Mouse (Mus musculus): ENCODE results near the gene Zfp54. TPM values are rescaled to one million over a fixed set of nuclear protein-coding genes. Genes with fewer than 3 reads are reported as not detected.
"Not testable (repeated sequence)": the region's sequence is repeated elsewhere in the genome, so short reads cannot be mapped to it uniquely, and the experiment has no call there.

Gene Zfp54
- polyA plus RNA-seq (2015; fragmentation: Nextera tagmentation; extraction: Ambion mirVana) = 3.4 TPM in 2 replicates

DNA sequence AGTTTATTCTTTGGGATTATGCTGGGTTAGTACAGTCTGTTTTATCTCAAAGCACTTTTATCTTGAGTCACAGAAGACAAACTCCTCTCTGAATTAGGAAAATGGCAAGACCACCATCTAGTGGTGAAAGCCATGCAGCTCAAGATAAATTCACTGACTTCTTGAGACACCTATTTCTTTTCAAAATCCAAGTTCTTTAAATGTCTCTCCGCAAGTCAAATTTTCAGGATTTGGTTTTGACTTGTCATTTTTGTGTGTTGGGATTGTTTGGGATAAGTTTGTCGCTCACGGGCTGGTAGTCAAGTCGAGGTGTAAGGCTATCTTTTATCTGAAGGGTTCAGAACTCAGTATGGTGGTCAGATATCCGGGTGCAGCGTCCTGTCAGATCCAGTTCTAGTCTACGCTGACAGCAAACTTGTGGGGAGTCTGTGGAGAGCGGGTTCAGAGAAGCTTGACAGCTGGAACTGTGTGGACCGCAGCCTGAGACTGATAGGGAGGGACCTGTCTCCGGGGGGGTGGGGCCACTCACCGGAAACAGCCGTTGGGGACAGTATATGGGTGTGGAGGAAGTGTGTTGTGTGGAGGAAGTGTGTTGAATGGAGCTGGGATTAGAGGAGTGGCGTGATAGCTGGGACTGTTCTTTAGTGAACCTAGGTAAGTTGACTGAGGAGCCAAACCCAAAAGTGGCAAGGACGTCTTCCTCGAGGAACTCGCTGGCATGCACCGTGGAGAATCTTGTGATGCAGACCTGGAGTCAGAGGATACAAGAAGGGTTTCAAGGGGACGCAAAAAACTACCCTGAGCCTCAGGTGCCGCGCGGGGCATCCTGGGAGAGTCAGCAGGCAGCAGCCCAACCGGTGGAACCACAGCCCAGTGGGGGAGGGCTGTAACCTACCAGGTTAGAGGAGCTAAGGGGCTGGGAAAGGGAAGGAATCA lies at the start of gene Zfp54:
Gene Zfp54, plus strand, starts transcription at position 564 of the 936 bp plus-strand sequence.
- no peaks in the 10 kb centered on the region for H3K9me3 ChIP-seq
- ATAC-seq (ENCODE audit: insufficient number of reproducible peaks, insufficient read depth, low FRiP score, low TSS enrichment, low read depth) = peak; percentile 94
- WGBS = under 1% methylated on average over 22 of the region's 22 CpGs

DNA sequence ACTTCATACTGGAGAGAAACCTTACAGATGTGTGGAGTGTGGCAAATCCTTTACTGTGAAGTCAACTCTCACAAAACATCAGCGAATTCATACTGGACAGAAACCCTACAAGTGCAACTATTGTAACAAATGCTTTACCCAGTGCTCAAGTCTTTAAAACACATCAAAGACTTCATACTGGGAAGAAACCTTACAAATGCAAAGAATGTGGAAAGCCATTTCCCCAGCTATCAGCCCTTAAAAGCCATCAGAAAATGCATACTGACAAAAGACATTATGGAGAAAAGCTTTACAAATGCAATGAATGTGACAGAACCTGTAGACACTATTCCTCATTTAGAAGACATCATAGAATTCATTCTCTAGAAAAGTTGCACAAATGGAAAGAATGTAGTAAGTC lies 47.7 kb upstream of the Zfp54 start:
- H3K4me1 ChIP-seq = no peaks in the 10 kb centered on the region
- 70% methylated on average over 1 of the region's 1 CpGs for WGBS
- no peak overlapping the region for H3K27ac ChIP-seq
- ATAC-seq (ENCODE audit: insufficient number of reproducible peaks, insufficient read depth, low FRiP score, low TSS enrichment, low read depth) = no peak
- H3K4me2 ChIP-seq = no peak overlapping the region
- no peak overlapping the region for H3K4me3 ChIP-seq
- no peak overlapping the region for H3K9ac ChIP-seq
- H3K9me3 ChIP-seq = no peaks in the 10 kb centered on the region
- no peaks in the 10 kb centered on the region for H3K36me3 ChIP-seq
- no peaks in the 10 kb centered on the region for H3K27me3 ChIP-seq

More for the DNA sequence above, at the start of gene Zfp54:
- Histone ChIP-seq H3K36me3 (no peaks in the 10 kb centered on the region), H3K9ac (peak within 1 kb of the TSS; percentile 67), H3K4me1 (peaks cover 4% of the 10 kb centered on the region; the same call in 1 of the 2 replicates), H3K27ac (peak within 1 kb of the TSS; percentile 69), H3K27me3 (no peaks in the 10 kb centered on the region), H3K4me3 (peak within 1 kb of the TSS; percentile 53), H3K4me2 (peak within 1 kb of the TSS; percentile 91)

GRCm38 (mm10) chr17:21383391-21384056 lies 39.5 kb upstream of the Zfp54 start, which contains the start of gene Zfp677:
Gene Zfp677, plus strand, starts transcription at chr17:21383748.
- H3K4me2 ChIP-seq = peak within 1 kb of the TSS; percentile 72

GRCm38 (mm10) chr17:21384057-21384411 lies 39.0 kb upstream of the Zfp54 start:
- peak overlapping the region; percentile 57 for H3K4me3 ChIP-seq
- H3K4me1 ChIP-seq = 0 out of 2 replicates have a peak, but pooled peaks cover 4% of the 10 kb centered on the region
- no peaks in the 10 kb centered on the region for H3K27me3 ChIP-seq
- no peaks in the 10 kb centered on the region for H3K9me3 ChIP-seq
- peak overlapping the region; percentile 66 for H3K9ac ChIP-seq
- WGBS = 16% methylated on average over 8 of the region's 8 CpGs
- no peak for ATAC-seq (ENCODE audit: insufficient number of reproducible peaks, insufficient read depth, low FRiP score, low TSS enrichment, low read depth)
- peak overlapping the region; percentile 48; the same call in 1 of the 2 replicates for H3K27ac ChIP-seq
- peak overlapping the region; percentile 72 for H3K4me2 ChIP-seq
- H3K36me3 ChIP-seq = no peaks in the 10 kb centered on the region

More at GRCm38 (mm10) chr17:21383391-21384056, 39.5 kb upstream of the Zfp54 start, which contains the start of gene Zfp677:
- ATAC-seq (ENCODE audit: insufficient number of reproducible peaks, insufficient read depth, low FRiP score, low TSS enrichment, low read depth) = peak; percentile 88
- Histone ChIP-seq H3K4me1 (0 out of 2 replicates have a peak, but pooled peaks cover 4% of the 10 kb centered on the region), H3K27me3 (no peaks in the 10 kb centered on the region), H3K9me3 (no peaks in the 10 kb centered on the region), H3K9ac (peak within 1 kb of the TSS; percentile 66), H3K36me3 (no peaks in the 10 kb centered on the region), H3K27ac (peak within 1 kb of the TSS; percentile 48; the same call in 1 of the 2 replicates), H3K4me3 (peak within 1 kb of the TSS; percentile 57)
- WGBS = 6% methylated on average over 20 of the region's 20 CpGs

DNA sequence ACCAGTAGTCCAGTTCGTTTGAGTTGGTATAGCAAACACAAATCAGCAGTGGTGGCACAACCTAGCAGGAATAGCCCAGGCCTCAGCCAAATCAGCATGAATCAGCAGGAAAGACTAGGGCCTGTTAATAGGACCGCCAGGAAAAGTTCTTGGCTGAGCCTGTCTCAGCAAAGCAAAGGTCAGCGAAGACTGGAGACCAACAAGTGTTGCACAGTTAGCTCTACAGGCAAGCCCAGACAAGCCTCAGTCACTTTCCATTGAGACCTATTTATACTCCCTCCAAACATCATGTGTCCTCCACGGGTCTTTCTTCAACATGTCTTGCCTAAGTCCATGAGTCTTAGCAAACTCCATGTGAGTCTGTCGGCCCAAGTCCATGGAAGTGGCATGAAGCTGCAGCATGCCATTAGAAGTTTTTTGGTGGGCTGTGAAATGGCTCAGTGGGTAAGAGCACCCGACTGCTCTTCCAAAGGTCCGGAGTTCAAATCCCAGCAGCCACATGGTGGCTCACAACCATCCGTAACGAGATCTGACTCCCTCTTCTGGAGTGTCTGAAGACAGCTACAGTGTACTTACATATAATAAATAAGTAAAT lies 15.9 kb downstream of the Zfp54 start:
- not testable (repeated sequence) for ATAC-seq (ENCODE audit: insufficient number of reproducible peaks, insufficient read depth, low FRiP score, low TSS enrichment, low read depth); H3K4me1 ChIP-seq; H3K4me3 ChIP-seq; H3K36me3 ChIP-seq; H3K9me3 ChIP-seq; H3K27ac ChIP-seq; H3K4me2 ChIP-seq; H3K27me3 ChIP-seq; H3K9ac ChIP-seq
- WGBS = 78% methylated on average over 9 of the region's 9 CpGs

GRCm38 (mm10) chr17:21449669-21450068 lies 26.6 kb downstream of the Zfp54 start:
- H3K36me3 ChIP-seq = peaks cover 10% of the 10 kb centered on the region
- peak overlapping the region; percentile 90 for H3K27ac ChIP-seq
- WGBS = 1% methylated on average over 3 of the region's 3 CpGs
- peak overlapping the region; percentile 66 for H3K4me3 ChIP-seq
- H3K4me1 ChIP-seq = peaks cover 7% of the 10 kb centered on the region
- peak; percentile 73 for ATAC-seq (ENCODE audit: insufficient number of reproducible peaks, insufficient read depth, low FRiP score, low TSS enrichment, low read depth)
- peak overlapping the region; percentile 67 for H3K4me2 ChIP-seq
- no peaks in the 10 kb centered on the region for H3K9me3 ChIP-seq
- no peaks in the 10 kb centered on the region for H3K27me3 ChIP-seq
- H3K9ac ChIP-seq = peak overlapping the region; percentile 61

- Histone ChIP-seq H3K4me1 (peaks cover 7% of the 10 kb centered on the region), H3K4me2 (peak within 1 kb of the TSS; percentile 67), H3K27ac (peak within 1 kb of the TSS; percentile 90), H3K36me3 (peaks cover 10% of the 10 kb centered on the region), H3K9ac (peak within 1 kb of the TSS; percentile 70), H3K27me3 (no peaks in the 10 kb centered on the region), H3K9me3 (no peaks in the 10 kb centered on the region), H3K4me3 (peak within 1 kb of the TSS; percentile 66)
- under 1% methylated on average over 26 of the region's 26 CpGs for WGBS
- ATAC-seq (ENCODE audit: insufficient number of reproducible peaks, insufficient read depth, low FRiP score, low TSS enrichment, low read depth) = peak; percentile 100
Measured at GRCm38 (mm10) chr17:21450138-21450704, 27.2 kb downstream of the Zfp54 start, which contains the start of gene Zfp51. Gene Zfp51, plus strand, starts transcription at chr17:21450374.

DNA sequence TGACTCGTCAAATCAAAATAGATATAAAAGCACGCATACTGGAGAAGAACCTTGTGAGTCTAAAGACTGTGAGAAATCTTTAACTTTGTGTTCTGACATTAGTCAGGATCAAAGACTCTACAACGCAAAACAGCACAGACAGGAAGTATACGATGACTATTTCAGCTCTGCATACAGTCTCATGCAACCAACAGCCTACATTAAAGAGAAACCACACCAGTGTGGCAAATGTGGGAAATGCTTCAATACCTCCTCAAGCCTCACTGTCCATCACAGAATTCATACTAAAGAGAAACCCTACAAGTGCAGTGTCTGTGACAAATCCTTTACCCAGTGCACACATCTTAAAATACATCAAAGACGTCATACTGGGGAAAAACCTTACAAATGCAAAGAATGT lies 40.5 kb downstream of the Zfp54 start:
- H3K4me3 ChIP-seq = no peak overlapping the region
- 91% methylated on average over 5 of the region's 5 CpGs for WGBS
- ATAC-seq (ENCODE audit: insufficient number of reproducible peaks, insufficient read depth, low FRiP score, low TSS enrichment, low read depth) = no peak
- no peak overlapping the region for H3K27ac ChIP-seq
- H3K9ac ChIP-seq = no peak overlapping the region
- H3K27me3 ChIP-seq = no peaks in the 10 kb centered on the region
- no peaks in the 10 kb centered on the region for H3K4me1 ChIP-seq
- H3K9me3 ChIP-seq = no peaks in the 10 kb centered on the region
- H3K4me2 ChIP-seq = no peak overlapping the region
- peaks cover 56% of the 10 kb centered on the region for H3K36me3 ChIP-seq

DNA sequence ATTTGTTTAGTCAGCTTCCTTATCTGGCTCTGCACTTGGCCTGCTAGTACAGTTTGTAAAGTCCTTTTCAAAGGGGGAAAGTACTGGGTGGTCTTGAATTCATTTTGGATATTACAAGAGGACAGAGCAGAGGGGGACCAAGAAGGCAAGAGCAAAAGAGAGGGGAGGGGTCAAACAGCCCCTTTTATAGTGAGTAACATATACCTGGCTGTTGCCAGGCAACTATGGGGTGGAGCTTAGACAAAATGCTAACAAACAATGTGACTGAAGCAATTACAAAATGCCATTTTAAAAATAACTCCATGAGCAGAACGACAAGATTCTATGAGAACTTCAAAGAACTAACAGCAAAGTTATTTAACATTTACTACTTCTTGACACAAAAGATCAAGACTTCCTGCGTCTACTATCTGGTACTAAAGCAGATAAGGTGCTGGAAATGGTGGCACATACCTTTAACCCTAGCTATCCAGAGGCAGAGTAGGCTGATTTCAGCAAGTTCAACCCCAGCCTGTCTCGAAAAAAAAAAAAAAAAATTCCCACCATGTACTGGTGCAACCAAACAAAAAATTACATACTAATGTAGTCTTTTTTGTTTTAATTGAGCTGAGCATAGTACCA lies 49.1 kb downstream of the Zfp54 start:
- Histone ChIP-seq H3K4me3 (no peak overlapping the region), H3K27me3 (no peaks in the 10 kb centered on the region), H3K36me3 (no peaks in the 10 kb centered on the region), H3K4me1 (peaks cover 13% of the 10 kb centered on the region), H3K9ac (no peak overlapping the region), H3K9me3 (no peaks in the 10 kb centered on the region), H3K27ac (no peak overlapping the region), H3K4me2 (no peak overlapping the region)
- ATAC-seq (ENCODE audit: insufficient number of reproducible peaks, insufficient read depth, low FRiP score, low TSS enrichment, low read depth) = no peak
- 67% methylated on average over 3 of the region's 3 CpGs for whole genome bisulfite sequencing

DNA sequence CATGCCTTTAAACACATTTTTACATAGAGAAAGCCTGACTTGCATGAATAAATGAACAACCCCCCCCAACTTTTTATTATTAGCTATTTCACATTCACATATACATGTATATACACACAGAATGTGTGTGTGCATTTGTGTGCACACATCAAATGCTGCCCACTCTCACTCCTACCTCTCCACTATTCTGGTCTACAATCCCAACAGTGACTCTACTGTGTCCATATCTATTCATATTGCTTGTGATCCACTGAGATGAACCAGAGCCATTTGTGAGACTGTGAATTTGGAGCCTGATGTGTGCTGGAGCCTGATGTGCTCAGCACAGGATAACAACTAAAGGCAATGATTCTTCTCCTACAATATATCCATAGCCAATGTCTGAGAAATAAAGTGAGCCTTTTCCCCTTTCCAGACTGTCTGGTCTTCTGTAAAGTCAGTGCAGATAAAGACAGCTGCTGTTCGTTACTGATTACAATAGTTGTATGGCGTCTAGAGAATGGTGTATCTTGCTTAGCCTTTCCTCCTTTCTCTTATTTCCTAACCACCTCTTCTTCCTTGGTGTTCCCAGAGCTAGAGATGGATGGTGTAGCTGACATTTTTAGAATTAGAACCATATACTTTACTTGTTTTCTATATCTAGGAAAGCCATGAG lies 49.8 kb downstream of the Zfp54 start:
- peak overlapping the region; percentile 30; the same call in 1 of the 2 replicates for H3K4me2 ChIP-seq

More for the DNA sequence above, 49.8 kb downstream of the Zfp54 start:
- Histone ChIP-seq H3K4me3 (no peak overlapping the region), H3K4me1 (peaks cover 13% of the 10 kb centered on the region), H3K36me3 (no peaks in the 10 kb centered on the region), H3K9ac (no peak overlapping the region), H3K27ac (no peak overlapping the region), H3K9me3 (no peaks in the 10 kb centered on the region), H3K27me3 (no peaks in the 10 kb centered on the region)
- ATAC-seq (ENCODE audit: insufficient number of reproducible peaks, insufficient read depth, low FRiP score, low TSS enrichment, low read depth) = no peak
- WGBS = 49% methylated on average over 2 of the region's 2 CpGs

Measured in embryonic facial prominence, embryonic 13.5 days (tissue).